Mouse (Mus musculus) olfactory bulb, adult 2 months (tissue): ENCODE data around the gene Sftpa1.

ENCODE experiments used
- CTCF ChIP-seq: fragments of 200-500 bp; IDR thresholded peaks from 2 replicates; pipeline ENCODE4 v1.5.1; 2012; ENCODE audit warnings: low read depth, mild to moderate bottlenecking, low read length, moderate library complexity; ENCODE audit not compliant: insufficient read depth
- POLR2A ChIP-seq: fragments of 200-500 bp; IDR thresholded peaks from 2 replicates; pipeline ENCODE4 v1.6.1; 2012; ENCODE audit warnings: mild to moderate bottlenecking, low read depth, low read length, moderate library complexity; ENCODE audit not compliant: insufficient read depth

- TF ChIP-seq CTCF = no peak
- no peak for TF ChIP-seq POLR2A
Measured at GRCm38 (mm10) chr14:41104853-41105444, 26.6 kb upstream of the Sftpa1 start, which contains the start of gene Mat1a.
